23 mouse cellular contexts compared by ENCODE assay signal in the genomic region with DNA sequence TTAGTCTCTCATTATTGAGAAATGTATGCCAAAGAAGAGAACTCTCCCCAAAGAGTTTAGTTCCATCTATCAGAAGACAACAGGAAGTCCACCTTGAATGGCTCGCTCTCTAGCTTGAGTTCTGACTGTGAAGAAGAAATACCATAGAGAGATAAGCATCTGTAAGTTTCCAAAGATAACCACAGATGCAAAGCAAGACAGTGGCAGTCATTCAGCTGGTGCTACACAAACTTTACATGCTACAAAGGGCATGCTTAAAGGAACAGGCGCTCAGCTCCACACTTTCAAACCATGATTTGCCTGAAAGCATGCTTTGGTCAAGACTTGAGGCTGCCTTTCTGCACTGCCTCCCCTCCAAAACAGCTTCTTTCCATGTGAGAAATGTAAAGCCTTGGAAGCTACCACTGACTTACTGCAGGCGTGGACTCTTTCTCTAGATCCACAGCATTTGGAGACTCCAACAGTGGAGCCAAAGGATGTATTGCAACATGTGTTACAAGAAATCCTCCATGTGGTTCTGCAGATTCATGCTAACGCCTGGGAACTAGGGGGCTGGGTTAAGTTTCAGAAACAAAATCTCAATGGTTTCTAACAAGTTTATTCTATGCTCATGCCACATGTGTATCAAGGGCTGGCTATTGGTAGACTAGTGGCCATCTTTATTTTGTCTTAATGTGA.
DNase-seq lines count a peak whose midpoint lies in the region; ATAC-seq and TF ChIP-seq lines count a peak whose summit lies in the region.
"Had no signal": no experiment of that assay in that cellular context is flagged by ENCODE, and none has a peak within 500 bp of the region (broad histone marks: within the 10 kb centered on the region; RNA-seq: fewer than 3 reads in every experiment).

No protein-coding gene starts in this region.

- no peak overlapping the region for H3K4me3 ChIP-seq in lung, embryonic 14.5 days (ENCODE audit: low read depth, low read length)
- H3K4me3 ChIP-seq: heart, embryonic 13.5 days; hindbrain, embryonic 13.5 days; liver, embryonic 12.5 days; midbrain, embryonic 15.5 days; myocyte had no signal

- peak; percentile 50 for DNase-seq in lung, embryonic 14.5 days
- no peak for DNase-seq in lung, postnatal 25 days (ENCODE audit: low spot score)
- peak; percentile 65 for DNase-seq in A20 (ENCODE audit: low read depth, low spot score)
- DNase-seq in frontal cortex, postnatal 14 days (ENCODE audit: low spot score in 2 of 2): no peak
- DNase-seq in gastrocnemius, postnatal 10 days: no peak
- no peak for DNase-seq in cerebellum, adult 18-20 months
- DNase-seq: adrenal gland, postnatal 25 days; B cell, adult 2 months; cerebellum, adult 11-12 months; cerebellum, postnatal 25 days; kidney, postnatal 36 days; lung, adult 2 months; right cerebral cortex, postnatal 25 days; thymus, adult 2 months had no signal

- no peak overlapping the region for H3K27ac ChIP-seq in lung, embryonic 14.5 days (ENCODE audit: low read depth)
- H3K27ac ChIP-seq: heart, embryonic 13.5 days; hindbrain, embryonic 13.5 days; liver, embryonic 12.5 days; midbrain, embryonic 15.5 days had no signal

- no peak; the same call in 1 of the 2 replicates for ATAC-seq in lung, embryonic 14.5 days (ENCODE audit: insufficient read depth)
- ATAC-seq in activated CD4-positive, CD25-positive, alpha-beta regulatory T cell, adult 4 months: peak; percentile 75
- ATAC-seq in inflammation-experienced regulatory T-cells, adult 6 months: peak; percentile 71
- ATAC-seq: forebrain, embryonic 14.5 days; intestine, embryonic 16.5 days; liver, embryonic 12.5 days; midbrain, embryonic 15.5 days had no signal

- H3K27me3 ChIP-seq in lung, embryonic 14.5 days (ENCODE audit: insufficient read depth, low read length): no peaks in the 10 kb centered on the region
- H3K27me3 ChIP-seq: heart, embryonic 13.5 days; hindbrain, embryonic 13.5 days; liver, embryonic 12.5 days; midbrain, embryonic 15.5 days had no signal

- no peak for TF ChIP-seq CTCF in lung, embryonic 14.5 days (IDR thresholded peaks at IDR 0.05; ENCODE audit: low read depth)

- H3K9me3 ChIP-seq in lung, embryonic 14.5 days (ENCODE audit: low read depth, low read length): no peaks in the 10 kb centered on the region
- H3K9me3 ChIP-seq: heart, embryonic 13.5 days; hindbrain, embryonic 13.5 days; liver, embryonic 12.5 days; midbrain, embryonic 15.5 days had no signal

- no peak overlapping the region for H3K9ac ChIP-seq in lung, embryonic 14.5 days
- H3K9ac ChIP-seq: heart, embryonic 13.5 days; hindbrain, embryonic 13.5 days; liver, embryonic 12.5 days; midbrain, embryonic 15.5 days had no signal

- H3K36me3 ChIP-seq in lung, embryonic 14.5 days (ENCODE audit: insufficient read depth): no peaks in the 10 kb centered on the region
- H3K36me3 ChIP-seq: heart, embryonic 13.5 days; hindbrain, embryonic 13.5 days; liver, embryonic 12.5 days; midbrain, embryonic 15.5 days had no signal

- no peaks in the 10 kb centered on the region for H3K4me1 ChIP-seq in lung, embryonic 14.5 days (ENCODE audit: insufficient read depth)
- H3K4me1 ChIP-seq: heart, embryonic 13.5 days; hindbrain, embryonic 13.5 days; midbrain, embryonic 15.5 days had no signal

- WGBS in lung, embryonic 14.5 days: 74% methylated on average over 4 of the region's 4 CpGs

- H3K4me2 ChIP-seq in lung, embryonic 14.5 days: no peak overlapping the region
- H3K4me2 ChIP-seq: heart, embryonic 13.5 days; hindbrain, embryonic 13.5 days; liver, embryonic 12.5 days; midbrain, embryonic 15.5 days had no signal

Comparison
In these comparisons a context has a peak if more than half of its experiments do, and no peak if none do; other contexts are left out.
1. DNase-seq: peak in lung, embryonic 14.5 days (single experiment) and A20 (single experiment); none in lung, postnatal 25 days (single experiment), frontal cortex, postnatal 14 days (0 of 2), gastrocnemius, postnatal 10 days (single experiment) and cerebellum, adult 18-20 months (0 of 2).